Mouse (Mus musculus): ENCODE data around the gene Cmtm8. TPM values are rescaled to one million over a fixed set of nuclear protein-coding genes. Genes with fewer than 3 reads are reported as not detected.

Cmtm8 gene
- total RNA-seq (2021) = 1 to 10 TPM; 1.5 to 1.9 TPM
- long read RNA-seq, experiment 1, partial matches to known transcripts = 0 of 1 reads
- long read RNA-seq, experiment 1, other reads (novel, unspliced or antisense) = 0 of 1 reads
- long read RNA-seq, experiment 2, partial matches to known transcripts = 0 of 3 reads
- long read RNA-seq, experiment 2, other reads (novel, unspliced or antisense) = 1 of 3 reads

- peak; percentile 5 to 7 for DNase-seq (ENCODE audit: low spot score in 2 of 2)
Measured at GRCm38 (mm10) chr9:114844017-114844662, at the start of gene Cmtm8. Gene Cmtm8, minus strand, starts transcription at chr9:114844156.

- DNase-seq (ENCODE audit: low spot score in 2 of 2) = no peak
Measured at GRCm38 (mm10) chr9:114892974-114893373, 49.0 kb upstream of the Cmtm8 start.

- DNase-seq (ENCODE audit: low spot score in 2 of 2) = no peak
Measured at GRCm38 (mm10) chr9:114890377-114890776, 46.4 kb upstream of the Cmtm8 start.

DNA sequence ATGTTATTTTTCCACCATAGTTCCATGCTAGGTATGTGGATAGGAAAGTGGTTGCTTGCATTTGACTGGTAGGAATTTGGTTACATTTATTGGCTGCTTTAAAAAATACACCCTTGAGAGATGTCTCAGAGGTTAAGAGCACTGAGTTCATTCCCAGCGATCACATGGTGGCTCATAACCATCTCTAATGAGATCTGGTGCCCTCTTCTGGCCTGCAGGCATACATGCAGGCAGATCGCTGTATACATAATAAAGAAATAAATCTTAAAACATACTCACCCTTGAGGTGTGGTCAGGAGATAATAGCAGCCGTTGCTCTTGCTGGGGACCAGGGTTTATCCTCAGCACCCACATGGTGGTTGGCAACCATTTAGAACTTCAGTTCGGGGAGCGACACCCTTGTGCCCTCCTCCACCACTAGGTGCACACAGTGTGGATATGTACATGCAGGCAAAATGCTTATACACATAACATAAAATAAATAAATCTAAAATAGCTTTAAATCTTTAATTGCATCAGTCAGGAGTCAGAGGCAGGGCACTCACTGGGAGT, 45.0 kb upstream of the Cmtm8 start:
- DNase-seq (ENCODE audit: low spot score in 2 of 2) = no peak

GRCm38 (mm10) chr9:114887699-114888098, 43.7 kb upstream of the Cmtm8 start:
- DNase-seq (ENCODE audit: low spot score in 2 of 2) = no peak

DNA sequence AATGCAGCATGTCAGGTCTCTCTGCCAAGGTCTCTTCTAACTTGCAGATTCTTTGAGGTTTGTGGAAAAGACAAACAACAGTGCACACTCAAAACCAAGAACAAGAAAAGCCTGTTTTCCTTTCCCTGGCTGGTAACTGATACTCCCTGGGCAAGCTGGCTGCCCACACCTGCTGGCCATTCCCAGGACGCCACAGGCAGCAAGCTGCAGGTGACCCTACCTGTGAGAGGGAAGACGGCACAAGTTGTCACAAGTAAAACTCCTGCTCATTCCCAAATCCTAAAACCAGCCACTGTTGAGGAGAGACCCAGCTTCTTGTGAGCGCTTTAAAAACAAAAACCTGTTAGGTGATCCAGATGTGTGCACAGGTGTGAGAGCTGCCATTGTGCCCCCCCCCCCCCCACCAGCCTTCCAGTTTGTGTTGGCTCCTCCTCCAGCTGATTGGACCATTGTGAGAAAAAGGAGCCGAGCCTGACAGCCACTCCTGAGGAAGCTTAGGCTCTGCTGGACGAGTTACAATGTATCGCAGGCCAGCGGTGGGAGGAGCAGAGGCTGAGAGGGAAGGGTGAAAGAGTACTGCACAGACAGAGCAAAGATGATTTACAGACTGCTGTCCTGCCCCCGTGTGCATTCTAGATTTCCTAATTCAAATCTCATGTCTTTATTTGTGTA, 42.2 kb upstream of the Cmtm8 start:
- no peak for DNase-seq (ENCODE audit: low spot score in 2 of 2)

DNA sequence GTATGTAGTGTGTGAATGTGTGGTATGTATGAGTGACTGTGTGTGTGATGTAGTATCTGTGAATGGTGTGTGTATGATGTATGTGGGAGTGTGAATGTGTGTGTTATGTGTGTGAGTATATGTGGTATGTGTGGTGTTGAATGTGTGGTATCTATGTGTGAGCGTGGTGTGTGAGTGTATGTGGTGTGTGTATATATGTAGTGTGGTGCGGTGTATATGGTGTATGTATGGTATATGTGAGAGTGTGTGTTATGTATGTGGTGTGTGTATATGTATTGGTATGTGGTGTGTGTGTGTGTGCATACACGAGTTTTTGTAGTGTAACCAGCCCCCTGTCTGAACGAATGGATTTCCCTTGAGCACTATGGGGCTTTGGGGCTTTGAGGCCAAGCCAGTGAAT, 41.6 kb upstream of the Cmtm8 start:
- no peak for DNase-seq (ENCODE audit: low spot score in 2 of 2)

DNA sequence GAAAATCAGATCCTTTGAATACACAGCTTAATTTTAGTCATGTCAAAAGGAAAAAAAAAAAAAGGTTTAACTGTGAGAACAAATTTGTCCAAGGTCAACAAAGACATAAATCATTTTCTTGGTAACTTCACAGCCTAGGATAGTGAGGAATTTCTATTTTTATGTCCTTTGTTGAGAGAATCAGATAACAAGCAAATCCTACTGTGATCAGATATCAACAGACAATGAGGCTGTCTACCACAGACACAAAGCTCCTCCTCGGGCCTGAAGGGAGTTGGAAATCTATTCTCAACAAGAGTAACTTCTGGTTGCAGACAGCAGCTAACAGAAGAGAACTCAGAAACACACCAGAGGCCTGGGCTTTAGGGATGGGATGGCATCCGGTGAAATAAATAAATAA, 38.0 kb upstream of the Cmtm8 start:
- DNase-seq (ENCODE audit: low spot score in 2 of 2) = no peak

DNA sequence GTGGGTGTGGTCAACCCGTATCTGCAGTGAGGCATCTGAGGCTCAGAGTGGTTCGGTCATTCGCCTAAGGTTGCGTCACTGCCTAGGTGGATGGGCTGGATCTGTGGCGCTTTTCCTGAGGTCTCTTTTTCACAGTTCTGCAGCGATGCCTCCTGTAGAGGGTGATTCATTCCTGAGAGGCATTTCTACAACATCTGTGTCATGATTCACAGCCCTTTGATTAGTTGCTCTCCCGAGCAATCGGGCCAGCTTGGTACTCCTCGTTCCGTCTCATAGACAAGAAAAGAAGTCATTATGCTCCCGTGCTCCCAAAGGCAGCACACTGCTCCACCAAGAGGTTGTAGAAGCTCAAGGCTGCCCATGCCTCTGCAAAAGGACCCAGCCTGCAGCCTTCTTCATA, 11.4 kb upstream of the Cmtm8 start:
- peak; percentile 41 to 51 for DNase-seq (ENCODE audit: low spot score in 2 of 2)

GRCm38 (mm10) chr9:114854686-114855085, 10.7 kb upstream of the Cmtm8 start:
- no peak for DNase-seq (ENCODE audit: low spot score in 2 of 2)

- no peak for DNase-seq (ENCODE audit: low spot score in 2 of 2)
Measured at GRCm38 (mm10) chr9:114853336-114853735, 9.4 kb upstream of the Cmtm8 start.

DNA sequence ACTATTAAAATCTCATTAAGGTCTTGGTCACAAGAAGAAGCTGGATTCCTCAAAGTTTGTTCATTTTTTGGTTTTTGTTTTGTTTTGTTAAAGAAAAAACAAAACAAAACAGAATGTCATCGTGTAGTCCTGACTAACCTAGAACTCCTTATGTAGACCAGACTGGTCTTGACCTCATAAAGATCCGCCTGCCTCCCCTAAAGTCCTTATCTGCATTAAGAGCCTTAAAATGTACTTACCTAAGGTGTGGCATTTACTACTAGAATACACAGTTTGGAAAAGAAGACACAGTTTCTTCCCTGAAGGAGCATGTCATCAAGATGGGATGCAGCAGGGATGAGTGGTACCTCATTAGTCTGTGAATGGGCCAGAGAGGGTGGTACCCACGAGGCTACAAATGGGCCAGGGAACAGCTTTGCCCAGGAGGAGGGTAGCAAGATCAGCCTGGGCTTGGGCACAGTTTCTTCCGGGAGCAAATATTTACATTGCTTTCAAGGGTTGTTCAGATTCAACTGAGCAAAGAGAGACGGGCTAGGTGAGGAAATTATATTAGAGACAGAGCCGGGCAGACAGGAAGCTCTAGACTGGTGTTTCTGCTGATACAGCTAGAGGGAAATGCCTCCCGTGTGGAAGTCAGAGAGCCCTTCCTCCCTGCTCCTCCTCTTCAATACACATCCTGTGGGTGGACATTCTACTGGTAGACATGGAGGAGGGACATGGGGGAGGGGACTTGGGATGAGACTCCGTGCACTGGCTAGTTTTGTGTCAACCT, 7.6 kb upstream of the Cmtm8 start:
- no peak for DNase-seq (ENCODE audit: low spot score in 2 of 2)

- DNase-seq (ENCODE audit: low spot score in 2 of 2) = peak; percentile 5 to 14
Measured at GRCm38 (mm10) chr9:114843634-114844016, 331 bp downstream of the Cmtm8 start.

DNA sequence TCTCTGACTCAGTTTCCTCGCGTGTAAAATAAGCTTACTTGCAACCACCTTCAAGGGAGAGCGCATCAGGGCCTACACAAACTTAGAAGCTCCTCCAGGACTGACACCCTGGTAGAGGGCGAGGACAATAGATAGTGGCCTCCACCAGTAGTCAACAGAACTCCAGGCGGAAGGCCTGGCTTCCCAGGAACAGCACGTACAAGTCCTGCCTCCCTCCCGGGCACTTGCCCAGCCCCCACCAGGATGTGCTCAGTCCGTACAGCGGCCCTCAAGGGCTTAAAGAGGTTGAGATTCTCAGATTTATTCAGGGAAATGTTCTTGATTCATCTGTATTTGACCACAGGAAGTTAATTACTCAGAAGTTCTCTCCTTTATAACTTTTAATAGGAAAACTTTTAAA, 1.1 kb downstream of the Cmtm8 start:
- DNase-seq (ENCODE audit: low spot score in 2 of 2) = no peak

DNA sequence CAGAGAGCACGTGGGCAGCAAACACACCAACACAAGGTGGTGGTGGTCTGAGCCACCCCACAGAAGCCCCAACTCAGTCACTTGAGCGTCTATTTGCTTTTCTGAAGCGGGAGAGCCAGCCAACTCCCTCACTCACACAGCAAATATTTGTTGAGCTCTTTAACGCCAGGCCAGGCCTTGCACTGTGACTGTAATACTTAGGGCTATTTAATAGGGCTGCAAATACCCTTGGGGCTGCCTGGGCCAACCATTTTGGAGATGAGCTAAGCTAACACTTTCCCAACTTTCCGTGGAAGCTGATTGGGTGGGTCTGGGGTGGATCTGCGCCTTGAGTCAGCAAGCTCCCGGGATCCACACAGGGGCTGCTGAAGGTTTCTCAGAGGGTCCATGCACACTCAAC, 1.7 kb downstream of the Cmtm8 start:
- no peak for DNase-seq (ENCODE audit: low spot score in 2 of 2)

- no peak for DNase-seq (ENCODE audit: low spot score in 2 of 2)
Measured at GRCm38 (mm10) chr9:114838870-114839269, 5.1 kb downstream of the Cmtm8 start.

DNA sequence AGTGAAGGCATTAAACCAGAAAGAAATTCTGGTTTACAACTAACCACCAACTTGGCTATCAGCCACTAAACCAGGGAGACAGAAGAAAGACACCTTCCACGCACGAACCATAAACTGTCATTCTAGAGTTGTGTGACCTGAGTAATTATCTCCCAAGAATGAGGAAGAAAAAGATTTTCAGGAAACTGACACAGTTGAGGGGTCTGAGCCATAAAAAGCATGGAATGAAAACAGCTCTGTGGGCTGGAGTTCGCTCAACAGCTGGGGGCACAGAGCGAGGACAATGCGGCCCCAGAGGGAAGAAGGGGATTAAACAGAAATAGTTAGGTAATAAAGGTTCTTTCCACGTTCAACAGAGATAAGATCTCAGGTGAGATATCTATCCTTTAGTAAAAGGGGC, 12.4 kb downstream of the Cmtm8 start:
- no peak for DNase-seq (ENCODE audit: low spot score in 2 of 2)

GRCm38 (mm10) chr9:114830351-114830750, 13.6 kb downstream of the Cmtm8 start:
- DNase-seq (ENCODE audit: low spot score in 2 of 2) = no peak

DNA sequence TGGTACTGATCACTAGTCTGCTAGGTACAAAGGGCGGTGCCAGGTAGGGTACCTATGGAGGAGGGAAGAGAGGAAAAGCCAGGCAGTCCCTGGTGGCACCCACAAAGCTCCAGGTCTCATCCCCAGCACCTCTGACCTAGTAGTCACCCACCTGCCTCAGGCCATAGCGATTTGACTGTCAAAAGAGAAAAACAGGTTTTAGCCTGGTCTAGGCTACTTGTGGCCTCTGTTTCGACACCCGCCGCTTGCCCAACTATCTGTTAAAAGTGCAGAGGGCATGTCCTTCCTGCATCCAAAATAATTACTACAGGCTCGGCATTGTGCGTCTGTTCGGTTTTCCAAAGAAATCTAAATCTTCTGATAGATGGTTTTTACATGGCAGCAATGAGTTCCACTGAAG, 14.3 kb downstream of the Cmtm8 start:
- DNase-seq (ENCODE audit: low spot score in 2 of 2) = no peak

- DNase-seq (ENCODE audit: low spot score in 2 of 2) = no peak
Measured at GRCm38 (mm10) chr9:114828377-114828776, 15.6 kb downstream of the Cmtm8 start.

DNA sequence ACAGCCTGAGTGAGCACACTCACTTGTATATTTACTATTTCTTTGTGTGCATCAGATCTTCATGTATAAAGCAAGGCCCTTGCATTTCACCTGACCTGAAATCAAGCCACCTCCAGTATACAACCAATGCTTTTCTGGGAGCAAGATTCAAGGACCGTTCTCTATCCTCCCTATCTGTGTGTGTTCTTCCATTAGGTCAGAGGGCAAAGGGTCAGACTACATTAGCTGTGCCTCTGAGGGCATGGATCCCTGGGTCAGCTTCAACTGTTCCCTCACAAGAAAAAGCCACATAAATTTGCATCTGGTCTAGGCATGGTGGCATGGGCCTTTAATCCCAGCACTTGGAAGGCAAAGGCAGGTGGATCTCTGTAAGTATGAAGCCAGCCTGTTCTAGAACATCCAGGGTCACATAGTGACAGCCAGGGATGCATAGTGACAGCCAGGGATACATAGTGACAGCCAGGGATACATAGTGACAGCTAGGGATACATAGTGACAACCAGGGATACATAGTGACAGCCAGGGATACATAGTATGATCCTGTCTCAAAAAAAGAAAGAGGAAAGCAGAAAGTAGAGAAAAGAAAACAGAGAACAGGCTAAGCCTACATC, 16.6 kb downstream of the Cmtm8 start:
- DNase-seq (ENCODE audit: low spot score in 2 of 2) = no peak
